Mouse (Mus musculus): ENCODE data around the gene Suco.

GRCm38 (mm10) chr1:161909074-161909473 is 32.6 kb upstream of the Suco start:
- no peak for TF ChIP-seq CTCF (IDR thresholded peaks at IDR 0.05; ENCODE audit: insufficient read depth, low read length)
- no peak for TF ChIP-seq POLR2A (IDR thresholded peaks at IDR 0.05; ENCODE audit: borderline replicate concordance, extremely low read depth, low read depth, low read length)
